Mouse (Mus musculus) stomach, postnatal 0 days (tissue): ENCODE data around the gene Tbata.

Experiments
- CTCF ChIP-seq: IDR thresholded peaks from 2 replicates; pipeline ENCODE4 v1.5.1; 2016; ENCODE audit warnings: antibody characterized with exemption, low read depth, mild to moderate bottlenecking, moderate library complexity
- EP300 ChIP-seq: optimal IDR thresholded peaks from 2 replicates; pipeline ENCODE3; 2016; ENCODE audit warnings: antibody characterized with exemption

DNA sequence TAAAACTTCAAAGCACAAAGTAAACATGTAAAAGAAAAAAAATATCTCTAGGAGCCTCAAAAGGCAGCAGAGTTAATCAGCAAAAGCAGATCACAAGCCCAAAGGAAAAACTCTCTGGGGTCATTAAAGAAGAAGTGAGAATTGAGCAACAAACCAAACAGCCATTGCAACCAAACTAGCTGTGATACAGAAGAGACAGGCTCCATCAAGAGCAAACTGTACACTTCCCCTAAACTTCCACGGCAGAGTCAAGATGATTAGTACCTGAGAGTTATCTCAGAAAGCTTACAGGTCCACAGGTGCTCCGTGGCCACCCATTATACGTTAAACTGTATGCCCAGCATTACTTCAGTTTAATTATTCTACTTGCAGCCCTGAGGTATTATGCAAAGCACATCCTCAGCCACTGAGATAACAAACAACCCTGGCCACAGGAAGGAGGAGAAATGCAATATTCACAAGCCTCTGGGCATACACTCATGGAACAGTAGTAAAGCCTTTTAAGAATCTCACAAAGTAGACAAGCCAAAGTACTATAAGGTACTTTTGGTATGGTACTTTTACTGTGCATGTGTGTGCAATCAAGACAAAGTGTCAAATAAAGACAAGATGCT, 36.4 kb upstream of the Tbata start:
- TF ChIP-seq CTCF, result no peak
- TF ChIP-seq EP300, result no peak
